Mouse (Mus musculus): Measurements from ENCODE around the gene Zic1. TPM values are rescaled to one million over a fixed set of nuclear protein-coding genes. Genes with fewer than 3 reads are reported as not detected.

Zic1 gene
- polyA plus RNA-seq, 1 experiment from 2014 or later = 2.1 TPM

DNA sequence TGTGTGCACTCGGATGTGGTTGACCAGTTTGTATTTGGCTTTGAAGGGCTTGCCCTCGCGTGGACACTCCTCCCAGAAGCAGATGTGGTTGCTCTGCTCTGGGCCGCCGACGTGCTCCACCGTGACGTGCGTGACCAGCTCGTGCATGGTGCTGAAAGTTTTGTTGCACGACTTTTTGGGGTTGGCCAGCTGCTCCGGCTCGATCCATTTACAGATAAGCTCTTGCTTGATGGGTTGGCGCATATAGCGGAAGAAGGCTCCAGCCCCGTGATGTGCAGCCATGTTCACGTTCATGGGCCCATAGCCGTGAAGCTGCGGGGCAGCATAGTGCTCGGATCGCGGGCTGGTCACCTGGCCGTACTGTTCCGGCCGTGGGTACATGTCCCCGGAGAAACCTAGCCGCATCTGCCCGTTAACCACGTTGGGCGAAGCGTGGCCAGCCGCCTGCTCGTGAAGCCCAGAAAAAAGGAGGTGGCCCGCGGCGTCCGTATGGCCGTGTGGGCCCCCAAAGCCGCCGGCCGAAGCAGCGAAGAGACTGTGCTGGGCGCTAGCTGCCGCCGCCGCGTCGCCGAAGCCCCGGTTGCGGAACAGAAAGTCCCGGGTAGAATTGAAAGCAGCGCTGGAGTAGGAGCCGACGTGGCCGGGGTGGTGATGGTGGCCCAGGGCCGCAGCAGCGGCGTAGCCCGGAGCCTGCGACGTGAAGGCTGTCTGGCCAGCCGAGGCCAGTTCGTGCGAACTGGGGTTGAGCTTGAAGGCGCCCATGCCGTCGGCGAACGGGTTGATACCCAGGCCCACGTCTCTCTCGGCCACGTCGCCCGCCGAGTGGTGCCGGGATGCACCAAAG is 1.3 kb downstream of the Zic1 start:
- H3K9ac ChIP-seq = peak overlapping the region; percentile 41; the same call in 1 of the 2 replicates
- H3K4me2 ChIP-seq (replicated peaks) = peak overlapping the region; percentile 31
- peak overlapping the region; percentile 67 for H3K27ac ChIP-seq
- H3K27me3 ChIP-seq = peaks cover 72% of the 10 kb centered on the region
- WGBS = under 1% methylated on average over 77 of the region's 77 CpGs
- H3K4me3 ChIP-seq = peak overlapping the region; percentile 34
- no peaks in the 10 kb centered on the region for H3K36me3 ChIP-seq
- ATAC-seq (ENCODE audit: insufficient number of reproducible peaks, insufficient read depth, low FRiP score, low TSS enrichment) = no peak; the same call in 1 of the 2 replicates
- H3K9me3 ChIP-seq = no peaks in the 10 kb centered on the region
- H3K4me1 ChIP-seq = 0 out of 2 replicates have a peak, but pooled peaks cover 9% of the 10 kb centered on the region

DNA sequence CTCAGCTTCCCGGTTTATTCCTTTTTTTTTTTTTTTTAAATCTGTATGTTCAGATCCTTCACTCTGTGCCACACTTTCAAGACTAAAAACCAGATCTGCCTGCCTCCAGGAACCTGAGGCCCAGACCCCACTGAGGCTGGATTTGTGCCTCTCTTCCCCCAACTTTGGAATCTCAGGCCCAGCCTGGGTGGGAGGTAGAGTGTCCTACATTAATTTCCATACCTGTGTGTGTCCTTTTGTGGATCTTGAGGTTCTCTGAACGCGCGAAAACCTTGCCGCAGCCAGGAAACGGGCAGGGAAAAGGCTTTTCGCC is 1.8 kb downstream of the Zic1 start:
- no peak overlapping the region for H3K27ac ChIP-seq
- no peaks in the 10 kb centered on the region for H3K9me3 ChIP-seq
- H3K4me2 ChIP-seq (replicated peaks) = peak overlapping the region; percentile 31; the same call in 1 of the 2 replicates
- H3K4me1 ChIP-seq = 0 out of 2 replicates have a peak, but pooled peaks cover 9% of the 10 kb centered on the region
- H3K9ac ChIP-seq = peak overlapping the region; percentile 41; the same call in 1 of the 2 replicates
- H3K27me3 ChIP-seq = peaks cover 71% of the 10 kb centered on the region
- H3K4me3 ChIP-seq = peak overlapping the region; percentile 34
- WGBS = 1% methylated on average over 7 of the region's 7 CpGs
- H3K36me3 ChIP-seq = no peaks in the 10 kb centered on the region
- ATAC-seq (ENCODE audit: insufficient number of reproducible peaks, insufficient read depth, low FRiP score, low TSS enrichment) = no peak

DNA sequence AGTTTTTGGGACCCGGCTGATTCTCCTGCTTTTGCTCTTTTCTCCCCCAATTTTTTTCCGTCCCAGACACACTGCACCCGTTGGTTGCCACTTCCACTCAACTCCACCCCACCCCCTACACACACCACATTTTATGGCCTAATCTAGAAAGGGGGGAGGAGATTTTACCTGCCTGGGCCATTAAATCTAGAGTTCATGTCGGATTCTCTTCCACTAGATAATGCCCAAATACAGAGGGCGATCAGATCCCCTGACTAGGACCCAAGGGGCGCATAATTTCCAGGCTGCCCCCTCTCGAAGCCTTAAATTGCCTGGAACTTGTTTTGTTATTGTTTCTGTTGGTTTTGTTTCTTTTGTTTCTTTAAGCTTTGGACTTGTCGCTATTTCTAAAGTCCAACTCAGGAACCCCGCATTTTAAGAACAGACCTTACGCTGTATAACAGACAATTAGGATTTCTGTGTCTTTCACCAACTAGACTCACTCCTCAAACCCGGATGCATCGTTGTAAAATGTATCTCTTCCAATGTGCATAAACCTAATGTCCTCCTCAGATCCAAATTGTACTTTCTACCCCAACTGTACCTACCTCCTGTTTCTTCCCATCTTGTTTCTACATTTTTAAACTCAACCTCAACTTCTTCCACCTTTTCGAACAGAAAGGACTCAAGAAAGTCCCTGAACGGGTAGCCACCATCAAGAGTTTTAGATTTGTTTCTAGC is 2.4 kb downstream of the Zic1 start:
- Histone ChIP-seq H3K4me2 (replicated peaks) (no peak overlapping the region), H3K9ac (0 out of 2 replicates have a peak overlapping the region, but pooled peaks have one; percentile 41), H3K27me3 (peaks cover 66% of the 10 kb centered on the region), H3K4me1 (0 out of 2 replicates have a peak, but pooled peaks cover 9% of the 10 kb centered on the region), H3K36me3 (no peaks in the 10 kb centered on the region), H3K4me3 (peak overlapping the region; percentile 34), H3K27ac (no peak overlapping the region), H3K9me3 (no peaks in the 10 kb centered on the region)
- WGBS = 3% methylated on average over 14 of the region's 14 CpGs
- no peak for ATAC-seq (ENCODE audit: insufficient number of reproducible peaks, insufficient read depth, low FRiP score, low TSS enrichment)

GRCm38 (mm10) chr9:91361856-91362601 is 3.6 kb downstream of the Zic1 start, which contains the start of gene Zic4:
Zic4 (plus strand) TSS chr9:91362413.
- peak within 1 kb of the TSS; percentile 44 for H3K9ac ChIP-seq
- H3K4me3 ChIP-seq = peak within 1 kb of the TSS; percentile 34
- H3K4me1 ChIP-seq = 0 out of 2 replicates have a peak, but pooled peaks cover 9% of the 10 kb centered on the region
- peak within 1 kb of the TSS; percentile 54; the same call in 1 of the 2 replicates for H3K27ac ChIP-seq
- H3K27me3 ChIP-seq = peaks cover 64% of the 10 kb centered on the region
- H3K36me3 ChIP-seq = no peaks in the 10 kb centered on the region
- under 1% methylated on average over 45 of the region's 45 CpGs for WGBS
- ATAC-seq (ENCODE audit: insufficient number of reproducible peaks, insufficient read depth, low FRiP score, low TSS enrichment) = peak; percentile 70; the same call in 1 of the 2 replicates
- no peaks in the 10 kb centered on the region for H3K9me3 ChIP-seq
- H3K4me2 ChIP-seq (replicated peaks) = peak within 1 kb of the TSS; percentile 41

GRCm38 (mm10) chr9:91361033-91361855 is 4.4 kb downstream of the Zic1 start:
- peak overlapping the region; percentile 41; the same call in 1 of the 2 replicates for H3K4me2 ChIP-seq (replicated peaks)
- WGBS = under 1% methylated on average over 35 of the region's 35 CpGs
- H3K4me3 ChIP-seq = peak overlapping the region; percentile 34
- no peaks in the 10 kb centered on the region for H3K36me3 ChIP-seq
- ATAC-seq (ENCODE audit: insufficient number of reproducible peaks, insufficient read depth, low FRiP score, low TSS enrichment) = peak; percentile 32; the same call in 1 of the 2 replicates
- 0 out of 2 replicates have a peak, but pooled peaks cover 9% of the 10 kb centered on the region for H3K4me1 ChIP-seq
- peak overlapping the region; percentile 54; the same call in 1 of the 2 replicates for H3K27ac ChIP-seq
- peaks cover 64% of the 10 kb centered on the region for H3K27me3 ChIP-seq
- no peak overlapping the region for H3K9ac ChIP-seq
- no peaks in the 10 kb centered on the region for H3K9me3 ChIP-seq

DNA sequence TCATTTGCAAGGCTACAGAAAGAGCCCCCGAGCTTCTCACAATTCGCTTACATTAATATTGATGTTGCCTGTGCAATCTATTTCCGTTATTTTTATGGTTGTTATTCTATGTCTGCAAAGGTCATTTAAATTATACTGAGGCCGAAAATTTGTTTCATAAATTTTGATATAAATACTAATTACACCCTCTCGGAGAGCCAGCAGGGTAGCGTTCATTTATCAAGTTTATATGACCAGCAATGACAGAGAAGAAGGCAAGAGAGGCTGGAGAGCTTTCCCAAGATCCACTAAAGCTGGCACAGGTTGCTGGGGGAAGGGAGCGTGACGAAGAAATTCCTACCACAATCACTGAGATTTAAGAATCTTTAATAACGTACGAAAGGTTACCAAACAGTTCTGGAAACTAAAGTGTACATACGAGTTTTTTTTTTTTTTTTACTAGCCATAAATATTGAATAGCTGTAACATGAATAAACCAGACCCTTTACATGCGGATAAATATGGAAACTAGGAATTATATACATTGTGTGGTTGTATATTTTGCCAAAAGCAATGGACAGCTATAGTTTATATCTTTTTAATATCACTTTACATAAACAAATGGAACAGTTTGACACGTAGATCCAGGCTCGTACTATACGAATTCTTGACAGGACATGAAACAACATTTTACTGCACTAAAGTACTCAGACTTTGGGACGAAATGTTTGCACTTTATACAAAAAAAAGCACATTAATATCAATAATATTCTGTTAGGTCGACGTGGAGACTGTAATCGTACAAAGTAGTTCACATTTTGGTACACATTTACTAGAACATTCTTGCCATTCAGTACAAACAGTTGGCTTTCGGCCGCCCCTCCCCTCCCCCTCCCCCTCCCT is 5.2 kb downstream of the Zic1 start:
- H3K4me1 ChIP-seq = peaks cover 14% of the 10 kb centered on the region; the same call in 1 of the 2 replicates
- H3K27me3 ChIP-seq = peaks cover 65% of the 10 kb centered on the region
- no peaks in the 10 kb centered on the region for H3K9me3 ChIP-seq
- peak overlapping the region; percentile 34; the same call in 1 of the 2 replicates for H3K4me3 ChIP-seq
- H3K36me3 ChIP-seq = no peaks in the 10 kb centered on the region
- H3K9ac ChIP-seq = no peak overlapping the region
- H3K27ac ChIP-seq = no peak overlapping the region
- 3% methylated on average over 21 of the region's 21 CpGs for WGBS
- no peak overlapping the region for H3K4me2 ChIP-seq (replicated peaks)
- ATAC-seq (ENCODE audit: insufficient number of reproducible peaks, insufficient read depth, low FRiP score, low TSS enrichment) = no peak

- Histone ChIP-seq H3K4me2 (replicated peaks) (no peak overlapping the region), H3K36me3 (no peaks in the 10 kb centered on the region), H3K27me3 (peaks cover 66% of the 10 kb centered on the region), H3K4me3 (no peak overlapping the region), H3K9me3 (no peaks in the 10 kb centered on the region), H3K27ac (no peak overlapping the region), H3K9ac (no peak overlapping the region), H3K4me1 (peaks cover 9% of the 10 kb centered on the region; the same call in 1 of the 2 replicates)
- no peak for ATAC-seq (ENCODE audit: insufficient number of reproducible peaks, insufficient read depth, low FRiP score, low TSS enrichment)
- 10% methylated on average over 10 of the region's 10 CpGs for WGBS
These were observed 6.5 kb downstream of the Zic1 start for GRCm38 (mm10) chr9:91358851-91359687.

GRCm38 (mm10) chr9:91357321-91357720 is 8.3 kb downstream of the Zic1 start:
- ATAC-seq (ENCODE audit: insufficient number of reproducible peaks, insufficient read depth, low FRiP score, low TSS enrichment) = no peak
- Histone ChIP-seq H3K9me3 (no peaks in the 10 kb centered on the region), H3K36me3 (no peaks in the 10 kb centered on the region), H3K27ac (no peak overlapping the region), H3K4me1 (peaks cover 9% of the 10 kb centered on the region; the same call in 1 of the 2 replicates), H3K27me3 (peaks cover 65% of the 10 kb centered on the region), H3K4me3 (no peak overlapping the region), H3K4me2 (replicated peaks) (no peak overlapping the region), H3K9ac (no peak overlapping the region)
- 13% methylated on average over 3 of the region's 3 CpGs for WGBS

- H3K36me3 ChIP-seq = no peaks in the 10 kb centered on the region
- no peak overlapping the region for H3K9ac ChIP-seq
- ATAC-seq (ENCODE audit: insufficient number of reproducible peaks, insufficient read depth, low FRiP score, low TSS enrichment) = no peak
- H3K27me3 ChIP-seq = peaks cover 62% of the 10 kb centered on the region
- no peak overlapping the region for H3K27ac ChIP-seq
- peaks cover 7% of the 10 kb centered on the region; the same call in 1 of the 2 replicates for H3K4me1 ChIP-seq
- H3K4me3 ChIP-seq = no peak overlapping the region
- H3K9me3 ChIP-seq = no peaks in the 10 kb centered on the region
- WGBS = 10% methylated on average over 4 of the region's 4 CpGs
- no peak overlapping the region for H3K4me2 ChIP-seq (replicated peaks)
These were observed 9.3 kb downstream of the Zic1 start for GRCm38 (mm10) chr9:91356353-91356740.
